Mouse (Mus musculus): Measurements from ENCODE around the gene Slc35e2. TPM values are rescaled to one million over a fixed set of nuclear protein-coding genes. Genes with fewer than 3 reads are reported as not detected.
A peak's percentile ranks its signal among the peaks of the same experiment; 100 is the strongest.
"Not testable (repeated sequence)": the region's sequence is repeated elsewhere in the genome, so short reads cannot be mapped to it uniquely, and the experiment has no call there.

The Slc35e2 gene
- polyA plus RNA-seq, 1 experiment from 2014 or later = 21.4 TPM

DNA sequence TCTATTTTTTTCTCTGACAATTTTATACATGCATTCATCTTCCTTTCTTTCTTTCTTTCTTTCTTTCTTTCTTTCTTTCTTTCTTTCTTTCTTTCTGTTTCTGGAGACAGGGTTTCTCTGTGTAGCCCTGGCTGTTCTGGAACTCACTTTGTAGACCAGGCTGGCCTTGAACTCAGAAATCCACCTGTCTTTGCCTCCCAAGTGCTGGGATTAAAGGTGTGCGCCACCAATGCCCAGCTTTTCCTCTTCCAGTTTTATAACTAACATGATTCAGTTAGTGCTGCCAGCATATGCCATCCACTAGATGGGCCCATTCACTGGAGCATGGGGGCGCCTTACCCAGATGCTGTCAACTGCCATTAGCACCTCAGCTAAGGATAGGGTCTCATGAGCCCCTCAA lies 44.1 kb downstream of the Slc35e2 start, which contains the start of gene Gm10563:
Gm10563 (minus strand) TSS at position 101 of the 400 bp plus-strand sequence.
- not testable (repeated sequence) for H3K9ac ChIP-seq (replicated peaks; ENCODE audit: low read depth, low read length); H3K9me3 ChIP-seq (ENCODE audit: control insufficient read depth, low read length); H3K4me1 ChIP-seq (ENCODE audit: control insufficient read depth, insufficient read depth, low read length); H3K4me3 ChIP-seq (ENCODE audit: low read depth, low read length); H3K27me3 ChIP-seq (ENCODE audit: control insufficient read depth, insufficient read depth, low read length); H3K4me2 ChIP-seq (ENCODE audit: low read depth, low read length); H3K27ac ChIP-seq (ENCODE audit: low read depth, low read length); ATAC-seq (ENCODE audit: low read depth)
- H3K36me3 ChIP-seq (ENCODE audit: control insufficient read depth, insufficient read depth, low read length) = peaks cover 69% of the 10 kb centered on the region
- 99% methylated on average over 2 of the region's 2 CpGs for WGBS

- Histone ChIP-seq H3K27ac (ENCODE audit: low read depth, low read length) (no peak overlapping the region), H3K9me3 (ENCODE audit: control insufficient read depth, low read length) (no peaks in the 10 kb centered on the region), H3K4me2 (ENCODE audit: low read depth, low read length) (no peak overlapping the region), H3K9ac (replicated peaks; ENCODE audit: low read depth, low read length) (no peak overlapping the region), H3K36me3 (ENCODE audit: control insufficient read depth, insufficient read depth, low read length) (peaks cover 69% of the 10 kb centered on the region), H3K4me1 (ENCODE audit: control insufficient read depth, insufficient read depth, low read length) (no peaks in the 10 kb centered on the region), H3K4me3 (ENCODE audit: low read depth, low read length) (no peak overlapping the region), H3K27me3 (ENCODE audit: control insufficient read depth, insufficient read depth, low read length) (peaks cover under 1% of the 10 kb centered on the region; the same call in 1 of the 2 replicates)
- no peak for ATAC-seq (ENCODE audit: low read depth)
- 97% methylated on average over 5 of the region's 5 CpGs for WGBS
Measured at GRCm38 (mm10) chr4:155645721-155646120, 44.5 kb downstream of the Slc35e2 start.

GRCm38 (mm10) chr4:155649355-155649754 lies 48.1 kb downstream of the Slc35e2 start:
- Histone ChIP-seq H3K4me3 (ENCODE audit: low read depth, low read length) (no peak overlapping the region), H3K27me3 (ENCODE audit: control insufficient read depth, insufficient read depth, low read length) (peaks cover 33% of the 10 kb centered on the region), H3K4me1 (ENCODE audit: control insufficient read depth, insufficient read depth, low read length) (peaks cover 16% of the 10 kb centered on the region), H3K27ac (ENCODE audit: low read depth, low read length) (no peak overlapping the region), H3K4me2 (ENCODE audit: low read depth, low read length) (no peak overlapping the region), H3K36me3 (ENCODE audit: control insufficient read depth, insufficient read depth, low read length) (peaks cover 47% of the 10 kb centered on the region), H3K9me3 (ENCODE audit: control insufficient read depth, low read length) (no peaks in the 10 kb centered on the region), H3K9ac (replicated peaks; ENCODE audit: low read depth, low read length) (no peak overlapping the region)
- no peak for ATAC-seq (ENCODE audit: low read depth)
- WGBS = 96% methylated on average over 11 of the region's 11 CpGs

DNA sequence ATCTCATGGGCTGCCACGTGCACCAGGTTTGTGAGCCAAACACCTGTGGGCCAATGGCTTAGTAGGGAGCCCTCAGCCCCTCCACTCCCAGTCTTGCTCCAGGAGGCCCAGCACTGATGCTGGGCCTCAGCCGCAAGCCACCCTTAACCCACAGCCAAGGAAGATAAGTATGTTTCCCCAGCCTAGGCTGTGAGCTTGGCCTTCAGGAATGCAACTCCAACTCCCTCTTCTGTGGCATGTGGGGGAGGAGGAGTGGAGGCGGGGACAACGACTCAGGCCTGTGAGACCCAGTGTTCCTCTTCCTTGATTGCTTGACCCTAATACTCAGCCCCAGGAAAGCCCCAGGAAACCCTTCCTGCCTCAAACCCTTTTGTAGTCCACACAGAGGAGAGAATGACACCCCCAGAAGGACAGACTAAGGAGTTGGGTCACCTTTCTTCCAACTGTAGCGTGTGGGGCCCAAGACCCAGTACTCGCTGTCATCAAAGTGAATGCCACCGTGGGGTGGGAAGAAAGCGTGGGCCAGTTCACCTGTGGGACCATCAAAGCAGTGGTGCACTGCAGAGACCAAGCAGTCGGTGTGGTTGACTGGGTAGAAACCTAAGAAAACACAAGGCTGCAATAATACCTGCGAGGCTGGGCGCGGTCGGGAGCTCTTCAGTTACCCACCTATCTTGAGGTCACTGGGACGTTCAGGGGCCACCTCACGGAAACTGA lies 50.5 kb downstream of the Slc35e2 start:
- H3K4me1 ChIP-seq (ENCODE audit: control insufficient read depth, insufficient read depth, low read length) = peaks cover 22% of the 10 kb centered on the region
- no peak overlapping the region for H3K4me3 ChIP-seq (ENCODE audit: low read depth, low read length)
- H3K27ac ChIP-seq (ENCODE audit: low read depth, low read length) = no peak overlapping the region
- no peak for ATAC-seq (ENCODE audit: low read depth)
- peaks cover 55% of the 10 kb centered on the region for H3K27me3 ChIP-seq (ENCODE audit: control insufficient read depth, insufficient read depth, low read length)
- H3K36me3 ChIP-seq (ENCODE audit: control insufficient read depth, insufficient read depth, low read length) = peaks cover 47% of the 10 kb centered on the region
- H3K9me3 ChIP-seq (ENCODE audit: control insufficient read depth, low read length) = no peaks in the 10 kb centered on the region
- H3K4me2 ChIP-seq (ENCODE audit: low read depth, low read length) = no peak overlapping the region
- WGBS = 64% methylated on average over 15 of the region's 15 CpGs
- no peak overlapping the region for H3K9ac ChIP-seq (replicated peaks; ENCODE audit: low read depth, low read length)

- no peak for ATAC-seq (ENCODE audit: low read depth)
- Histone ChIP-seq H3K4me1 (ENCODE audit: control insufficient read depth, insufficient read depth, low read length) (peaks cover 22% of the 10 kb centered on the region), H3K9ac (replicated peaks; ENCODE audit: low read depth, low read length) (peak overlapping the region; percentile 48), H3K4me3 (ENCODE audit: low read depth, low read length) (peak overlapping the region; percentile 31), H3K9me3 (ENCODE audit: control insufficient read depth, low read length) (no peaks in the 10 kb centered on the region), H3K4me2 (ENCODE audit: low read depth, low read length) (peak overlapping the region; percentile 63), H3K27ac (ENCODE audit: low read depth, low read length) (no peak overlapping the region), H3K36me3 (ENCODE audit: control insufficient read depth, insufficient read depth, low read length) (peaks cover 41% of the 10 kb centered on the region), H3K27me3 (ENCODE audit: control insufficient read depth, insufficient read depth, low read length) (peaks cover 55% of the 10 kb centered on the region)
- WGBS = 20% methylated on average over 35 of the region's 36 CpGs
Measured at GRCm38 (mm10) chr4:155652283-155653085, 51.3 kb downstream of the Slc35e2 start.

DNA sequence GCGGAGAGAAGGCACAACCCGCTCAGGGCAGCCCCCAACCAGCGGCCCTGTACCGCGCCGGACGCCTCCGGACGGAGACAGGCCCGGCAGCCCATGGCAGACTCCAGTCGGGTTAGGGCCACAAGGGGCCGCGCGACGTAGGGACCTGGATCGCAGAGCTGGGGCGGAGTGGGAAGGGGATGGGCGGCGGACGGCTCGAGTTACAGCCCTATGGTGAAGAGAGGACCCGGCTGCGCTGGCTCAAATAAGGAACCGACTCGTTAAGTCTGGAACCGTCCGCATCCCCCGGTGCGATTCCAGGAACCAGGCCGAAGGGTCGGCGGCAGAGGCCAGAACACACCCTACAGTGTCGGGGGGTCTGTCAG lies 51.9 kb downstream of the Slc35e2 start, which contains the start of gene Mmp23:
Mmp23 (minus strand) TSS at position 299 of the 365 bp plus-strand sequence.
- no peak within 1 kb of the TSS for H3K27ac ChIP-seq (ENCODE audit: low read depth, low read length)
- peak within 1 kb of the TSS; percentile 63 for H3K4me2 ChIP-seq (ENCODE audit: low read depth, low read length)
- under 1% methylated on average over 33 of the region's 33 CpGs for WGBS
- H3K36me3 ChIP-seq (ENCODE audit: control insufficient read depth, insufficient read depth, low read length) = peaks cover 36% of the 10 kb centered on the region
- peaks cover 55% of the 10 kb centered on the region for H3K27me3 ChIP-seq (ENCODE audit: control insufficient read depth, insufficient read depth, low read length)
- H3K9me3 ChIP-seq (ENCODE audit: control insufficient read depth, low read length) = no peaks in the 10 kb centered on the region
- peak; percentile 35; the same call in 1 of the 2 replicates for ATAC-seq (ENCODE audit: low read depth)
- H3K4me1 ChIP-seq (ENCODE audit: control insufficient read depth, insufficient read depth, low read length) = peaks cover 22% of the 10 kb centered on the region
- H3K4me3 ChIP-seq (ENCODE audit: low read depth, low read length) = peak within 1 kb of the TSS; percentile 31
- H3K9ac ChIP-seq (replicated peaks; ENCODE audit: low read depth, low read length) = peak within 1 kb of the TSS; percentile 48

- H3K9me3 ChIP-seq (ENCODE audit: control insufficient read depth, low read length) = no peaks in the 10 kb centered on the region
- WGBS = 3% methylated on average over 31 of the region's 31 CpGs
- H3K9ac ChIP-seq (replicated peaks; ENCODE audit: low read depth, low read length) = peak overlapping the region; percentile 48
- peak overlapping the region; percentile 63 for H3K4me2 ChIP-seq (ENCODE audit: low read depth, low read length)
- H3K4me3 ChIP-seq (ENCODE audit: low read depth, low read length) = peak overlapping the region; percentile 31
- peaks cover 22% of the 10 kb centered on the region for H3K4me1 ChIP-seq (ENCODE audit: control insufficient read depth, insufficient read depth, low read length)
- no peak overlapping the region for H3K27ac ChIP-seq (ENCODE audit: low read depth, low read length)
- peaks cover 30% of the 10 kb centered on the region for H3K36me3 ChIP-seq (ENCODE audit: control insufficient read depth, insufficient read depth, low read length)
- ATAC-seq (ENCODE audit: low read depth) = no peak
- peaks cover 55% of the 10 kb centered on the region for H3K27me3 ChIP-seq (ENCODE audit: control insufficient read depth, insufficient read depth, low read length)
Measured at GRCm38 (mm10) chr4:155653451-155654182, 52.4 kb downstream of the Slc35e2 start.

DNA sequence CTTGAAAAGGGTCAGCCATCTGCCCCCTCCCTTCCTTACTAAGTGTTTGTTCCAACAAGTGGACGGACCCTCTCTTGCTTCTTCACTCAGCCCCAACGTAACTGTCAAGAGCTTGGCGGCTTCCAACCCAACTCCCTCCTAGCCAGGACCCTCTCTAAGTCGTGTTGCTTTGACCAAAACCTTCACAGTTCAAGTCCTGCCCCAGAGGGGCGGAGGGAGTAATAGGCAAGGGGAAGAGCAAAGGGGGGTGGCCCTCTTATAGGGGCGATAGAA lies 52.9 kb downstream of the Slc35e2 start:
- Histone ChIP-seq H3K9me3 (ENCODE audit: control insufficient read depth, low read length) (no peaks in the 10 kb centered on the region), H3K4me1 (ENCODE audit: control insufficient read depth, insufficient read depth, low read length) (peaks cover 22% of the 10 kb centered on the region), H3K27me3 (ENCODE audit: control insufficient read depth, insufficient read depth, low read length) (peaks cover 55% of the 10 kb centered on the region), H3K27ac (ENCODE audit: low read depth, low read length) (no peak overlapping the region), H3K4me2 (ENCODE audit: low read depth, low read length) (peak overlapping the region; percentile 44), H3K4me3 (ENCODE audit: low read depth, low read length) (peak overlapping the region; percentile 16; the same call in 1 of the 2 replicates), H3K9ac (replicated peaks; ENCODE audit: low read depth, low read length) (no peak overlapping the region), H3K36me3 (ENCODE audit: control insufficient read depth, insufficient read depth, low read length) (peaks cover 26% of the 10 kb centered on the region)
- no peak for ATAC-seq (ENCODE audit: low read depth)
- 5% methylated on average over 6 of the region's 6 CpGs for WGBS
